Mouse (Mus musculus): ENCODE data around the gene Tead3. TPM values are rescaled to one million over a fixed set of nuclear protein-coding genes. Genes with fewer than 3 reads are reported as not detected.

The Tead3 gene
- polyA plus RNA-seq, 1 experiment, result 18.8 TPM

DNA sequence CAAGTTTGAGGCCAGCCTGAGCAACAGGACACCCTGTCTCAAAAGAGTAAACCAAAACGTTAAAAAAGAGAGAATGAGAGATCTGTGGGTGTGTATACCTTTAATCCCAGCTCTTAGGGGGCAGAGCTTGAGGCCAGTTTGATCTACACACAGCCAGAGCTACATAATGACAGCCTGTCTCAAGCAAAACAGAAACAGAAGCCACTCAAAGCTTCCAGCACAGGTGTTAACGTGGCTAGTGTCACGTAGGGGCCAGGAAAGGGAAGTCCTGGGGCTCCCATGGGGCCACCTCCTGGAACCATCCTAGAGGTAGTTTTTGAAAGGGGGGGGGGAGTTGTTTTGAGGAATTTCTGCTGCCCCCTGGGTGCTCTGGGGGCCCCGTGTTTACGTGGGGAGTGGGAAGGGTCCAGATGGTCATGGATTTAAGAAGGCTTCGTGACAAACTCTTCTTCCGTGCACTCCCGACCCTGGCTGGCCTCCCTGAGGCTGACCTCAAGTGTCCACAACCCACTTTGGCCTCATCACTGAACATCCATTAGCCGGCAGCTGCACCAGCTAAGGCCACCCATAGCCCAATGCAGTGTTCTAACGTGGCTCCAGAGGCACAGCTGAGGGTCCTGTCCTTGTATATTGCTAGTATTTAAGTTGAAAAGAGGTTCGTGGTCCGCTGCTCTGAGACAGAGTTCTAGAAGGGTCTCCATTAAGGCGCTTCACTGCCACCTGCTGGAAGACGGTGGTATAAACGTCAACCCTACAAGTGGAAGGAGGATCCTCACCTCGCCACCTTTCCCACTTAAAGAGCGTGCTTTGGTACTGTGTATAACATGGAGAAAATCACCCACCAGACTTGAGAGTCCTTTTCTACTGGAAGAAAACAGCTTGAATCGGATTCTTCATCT lies 42.1 kb downstream of the Tead3 start:
- DNase-seq (ENCODE audit: low read depth), result no peak

DNA sequence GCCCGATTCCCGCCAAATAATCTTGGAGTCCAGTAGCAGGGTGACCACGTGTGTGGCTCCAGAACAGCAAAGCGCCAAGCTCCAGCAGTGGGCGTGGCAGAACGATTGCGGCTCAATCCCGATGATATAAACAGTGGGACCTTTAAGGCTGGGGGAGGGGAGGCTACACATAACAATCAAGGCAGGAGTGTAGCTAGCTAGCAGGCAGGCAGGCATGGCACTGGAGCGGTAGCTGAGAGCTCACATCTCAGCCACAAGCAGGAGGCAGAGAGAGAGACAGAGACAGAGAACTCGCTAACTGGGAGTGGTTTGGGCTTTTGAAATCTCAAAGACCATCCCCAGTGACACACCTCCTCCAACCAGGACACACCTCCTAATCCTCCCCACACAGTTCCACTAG lies 45.4 kb downstream of the Tead3 start:
- DNase-seq (ENCODE audit: low read depth), result no peak

- DNase-seq (ENCODE audit: low read depth), result no peak
These were observed 49.8 kb downstream of the Tead3 start for GRCm38 (mm10) chr17:28300850-28301249.

DNA sequence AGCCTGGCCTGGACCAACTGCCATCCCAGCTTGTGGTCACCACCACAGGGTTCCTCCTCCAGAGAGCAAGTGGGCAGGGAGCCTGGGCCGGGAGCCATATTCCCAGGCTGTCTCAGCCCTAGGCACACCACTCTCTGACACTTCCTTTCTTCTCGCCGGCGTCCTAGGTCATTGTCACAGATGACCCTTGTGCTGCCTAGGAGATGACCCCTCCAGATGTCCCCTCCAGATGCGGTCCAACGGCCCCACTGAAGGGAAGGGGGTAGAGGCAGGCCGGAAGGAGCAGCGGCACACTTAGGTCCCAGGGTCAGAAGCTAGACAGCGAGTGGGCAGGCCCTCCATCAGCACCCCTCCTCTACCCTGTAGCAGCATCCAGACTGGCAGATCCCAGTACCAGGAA lies 50.3 kb downstream of the Tead3 start:
- DNase-seq (ENCODE audit: low read depth), result no peak

- no peak for DNase-seq (ENCODE audit: low read depth)
These were observed 50.8 kb downstream of the Tead3 start for GRCm38 (mm10) chr17:28299669-28300320.

GRCm38 (mm10) chr17:28298888-28299287 lies 51.7 kb downstream of the Tead3 start:
- DNase-seq (ENCODE audit: low read depth), result no peak

DNA sequence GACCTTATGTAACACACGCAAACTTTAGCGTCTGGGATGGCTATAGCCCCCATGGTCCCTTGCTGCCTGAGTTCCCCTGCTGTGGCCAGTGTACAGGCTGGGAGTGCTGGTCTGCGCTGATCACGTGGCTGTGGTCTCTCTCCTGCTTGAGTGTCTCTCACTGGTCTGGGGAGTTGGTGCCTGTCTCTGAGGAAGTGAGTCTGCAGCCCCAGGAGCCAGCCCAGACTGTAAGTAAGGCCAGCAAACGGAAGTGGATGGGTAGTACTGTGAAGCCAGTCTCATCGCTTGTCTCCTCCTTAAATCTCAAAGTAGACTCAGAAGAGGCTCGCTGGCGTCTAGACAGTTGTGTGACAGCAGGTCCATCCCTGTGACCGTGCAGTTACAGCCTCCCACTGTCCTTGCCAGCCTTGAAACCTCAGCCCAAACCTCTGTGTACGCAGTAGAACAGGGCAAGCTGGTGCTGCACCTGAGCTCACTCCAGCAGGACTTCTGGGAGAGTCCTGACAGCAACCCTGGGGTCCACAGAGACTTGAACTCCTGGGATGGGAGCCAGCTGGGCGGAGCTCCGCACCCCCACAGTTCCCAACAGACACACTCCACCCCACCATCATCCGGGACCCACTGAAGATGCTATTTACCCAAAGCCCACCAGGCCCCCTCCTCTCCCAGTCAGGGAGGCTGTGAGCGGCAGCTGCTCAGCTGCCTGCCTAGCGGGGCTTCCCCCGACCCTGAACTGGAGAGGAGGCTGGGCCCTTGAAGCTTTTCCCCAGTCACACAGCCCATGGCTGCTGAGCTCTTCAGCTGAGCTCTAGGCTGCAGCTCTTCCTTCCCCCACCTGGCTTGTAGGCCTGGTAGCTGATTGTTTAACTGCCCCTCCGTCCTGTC lies 55.9 kb downstream of the Tead3 start:
- no peak for DNase-seq (ENCODE audit: low read depth)

DNA sequence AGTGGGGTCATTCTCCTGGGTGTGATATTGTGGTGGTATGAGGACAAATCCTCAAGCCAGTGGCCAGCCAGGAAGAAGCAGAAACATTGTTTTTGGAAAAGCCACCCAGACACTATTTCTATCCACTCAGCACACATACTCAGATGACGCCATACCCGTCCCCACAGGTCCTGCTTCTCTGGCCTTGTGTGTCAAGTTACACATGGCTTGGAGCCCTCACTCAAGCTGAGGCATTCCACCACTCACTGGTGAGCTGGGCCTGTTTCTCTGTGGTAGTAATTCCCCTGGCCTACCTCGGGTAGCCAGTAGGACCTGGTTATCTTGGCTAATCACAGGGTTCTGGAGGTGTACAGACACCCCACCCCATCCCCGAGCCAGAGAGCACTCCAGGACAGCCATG lies 56.9 kb downstream of the Tead3 start:
- DNase-seq (ENCODE audit: low read depth), result no peak

DNA sequence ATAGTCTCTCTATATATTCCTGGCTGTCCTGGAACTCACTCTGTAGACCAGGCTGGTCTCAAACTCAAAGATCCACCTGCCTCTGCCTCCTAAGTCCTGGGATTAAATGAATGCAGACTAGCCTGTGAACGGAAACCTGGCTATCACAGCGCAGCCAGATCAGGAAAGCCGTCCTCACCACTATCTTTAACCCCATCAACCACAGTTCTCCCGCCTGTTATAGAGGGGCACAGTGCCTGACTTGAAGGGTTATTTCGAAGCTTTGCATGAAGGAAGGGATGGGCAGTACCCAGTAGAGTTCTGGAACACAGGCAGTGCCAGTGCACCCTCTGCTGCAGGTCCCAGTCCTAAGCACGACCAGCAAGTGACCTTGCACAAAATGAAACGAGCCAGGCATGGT lies 59.3 kb downstream of the Tead3 start:
- DNase-seq (ENCODE audit: low read depth), result no peak

DNA sequence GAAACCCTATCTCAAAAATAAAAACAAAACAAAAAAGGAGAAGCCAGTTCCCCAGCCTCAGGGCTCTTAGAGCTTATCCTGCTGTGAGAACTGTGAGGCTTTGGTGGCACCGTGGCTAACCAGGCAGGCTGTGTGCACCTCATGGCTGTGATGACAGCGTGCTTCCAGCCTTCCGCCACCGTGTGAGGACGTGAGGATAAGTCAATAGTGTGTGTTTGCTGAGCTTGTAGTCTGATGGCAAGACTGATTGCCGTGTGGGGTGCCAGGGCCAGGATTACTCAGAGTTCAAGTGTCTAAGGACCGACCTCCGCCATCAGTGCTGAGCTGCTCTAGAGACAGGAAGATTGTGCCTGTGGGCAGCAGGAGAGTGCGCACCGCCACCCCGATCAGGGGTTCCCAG lies 59.9 kb downstream of the Tead3 start:
- DNase-seq (ENCODE audit: low read depth), result no peak

- no peak for DNase-seq (ENCODE audit: low read depth)
These were observed 60.4 kb downstream of the Tead3 start for GRCm38 (mm10) chr17:28290262-28290661.

- DNase-seq (ENCODE audit: low read depth), result no peak
These were observed 62.6 kb downstream of the Tead3 start for GRCm38 (mm10) chr17:28287980-28288379.

GRCm38 (mm10) chr17:28287578-28287977 lies 63.0 kb downstream of the Tead3 start:
- DNase-seq (ENCODE audit: low read depth), result no peak

DNA sequence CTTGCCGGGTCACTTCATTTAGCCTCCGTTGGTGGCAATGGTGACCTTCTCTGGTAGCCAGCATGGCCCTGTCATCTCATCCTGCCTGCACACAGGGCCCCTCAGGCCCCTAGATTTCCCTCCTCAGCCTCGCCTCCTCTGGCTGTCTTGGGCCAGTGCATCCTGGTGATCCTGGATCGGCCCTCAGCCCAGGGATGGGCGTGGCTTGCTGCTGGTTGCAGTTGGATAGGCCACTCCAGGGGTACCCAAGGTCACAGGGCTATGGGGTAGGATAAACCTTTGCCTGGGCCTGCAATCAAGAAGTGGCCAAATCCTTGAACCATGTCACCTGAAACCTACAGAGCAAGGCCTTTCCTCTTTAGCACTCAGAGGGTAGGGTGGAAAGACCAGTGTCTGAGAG lies 63.7 kb downstream of the Tead3 start:
- DNase-seq (ENCODE audit: low read depth), result no peak

- no peak for DNase-seq (ENCODE audit: low read depth)
These were observed 64.5 kb downstream of the Tead3 start for GRCm38 (mm10) chr17:28286133-28286532.

GRCm38 (mm10) chr17:28283199-28283598 lies 67.4 kb downstream of the Tead3 start:
- DNase-seq (ENCODE audit: low read depth), result no peak

GRCm38 (mm10) chr17:28281866-28282441 lies 68.7 kb downstream of the Tead3 start:
- DNase-seq (ENCODE audit: low read depth), result no peak

Other genes with a start within 250 kb of the Tead3 start
- 2.1 and 2.6 TPM in 2 replicates for gene Scube3, start 208.7 kb downstream of the Tead3 start, polyA plus RNA-seq (2012; rRNA removed)
- 81.9 and 85.8 TPM in 2 replicates for gene Zfp523, start 173.7 kb downstream of the Tead3 start, polyA plus RNA-seq (2012; rRNA removed)
- gene Def6, start 143.0 kb downstream of the Tead3 start, polyA plus RNA-seq (2012; rRNA removed), result 11.6 and 15.3 TPM in 2 replicates
- 40.7 and 42.7 TPM in 2 replicates for gene Ppard, start 118.1 kb downstream of the Tead3 start, polyA plus RNA-seq (2012; rRNA removed)
- gene Fance, start 37.3 kb downstream of the Tead3 start, polyA plus RNA-seq (2012; rRNA removed), result 14.8 and 17.7 TPM in 2 replicates
- 1,759 and 1,778 TPM in 2 replicates for gene Rpl10a, start 22.3 kb downstream of the Tead3 start, polyA plus RNA-seq (2012; rRNA removed)
- 1.3 and 1.7 TPM in 2 replicates for gene Tulp1, start 14.4 kb upstream of the Tead3 start, polyA plus RNA-seq (2012; rRNA removed)
- 133 and 182 TPM in 2 replicates for gene Fkbp5, start 166.7 kb upstream of the Tead3 start, polyA plus RNA-seq (2012; rRNA removed)
- gene Armc12, start 180.0 kb upstream of the Tead3 start, polyA plus RNA-seq (2012; rRNA removed), result 2.2 and 2.4 TPM in 2 replicates
- gene Clpsl2, start 198.6 kb upstream of the Tead3 start, polyA plus RNA-seq (2012; rRNA removed), result 1,738 and 2,096 TPM in 2 replicates
- gene Clps, start 209.9 kb upstream of the Tead3 start, polyA plus RNA-seq (2012; rRNA removed), result 1.7 and 8.1 TPM in 2 replicates
- gene Lhfpl5, start 224.8 kb upstream of the Tead3 start, polyA plus RNA-seq (2012; rRNA removed), result not detected in 2 replicates

Data from gonadal fat pad, adult 2 months (tissue).